Mouse (Mus musculus) ES-Bruce4 (cell line): Measurements from ENCODE around the gene Dlg1.

Experiments used
- EP300 ChIP-seq: IDR thresholded peaks from 2 replicates; pipeline ENCODE4 v1.6.1; 2011; ENCODE audit warnings: low read depth, low read length; ENCODE audit not compliant: insufficient read depth
- POLR2A ChIP-seq: IDR thresholded peaks from one replicate; pipeline ENCODE4 v1.8.1; 2011; ENCODE audit warnings: low read length; ENCODE audit not compliant: insufficient read depth

DNA sequence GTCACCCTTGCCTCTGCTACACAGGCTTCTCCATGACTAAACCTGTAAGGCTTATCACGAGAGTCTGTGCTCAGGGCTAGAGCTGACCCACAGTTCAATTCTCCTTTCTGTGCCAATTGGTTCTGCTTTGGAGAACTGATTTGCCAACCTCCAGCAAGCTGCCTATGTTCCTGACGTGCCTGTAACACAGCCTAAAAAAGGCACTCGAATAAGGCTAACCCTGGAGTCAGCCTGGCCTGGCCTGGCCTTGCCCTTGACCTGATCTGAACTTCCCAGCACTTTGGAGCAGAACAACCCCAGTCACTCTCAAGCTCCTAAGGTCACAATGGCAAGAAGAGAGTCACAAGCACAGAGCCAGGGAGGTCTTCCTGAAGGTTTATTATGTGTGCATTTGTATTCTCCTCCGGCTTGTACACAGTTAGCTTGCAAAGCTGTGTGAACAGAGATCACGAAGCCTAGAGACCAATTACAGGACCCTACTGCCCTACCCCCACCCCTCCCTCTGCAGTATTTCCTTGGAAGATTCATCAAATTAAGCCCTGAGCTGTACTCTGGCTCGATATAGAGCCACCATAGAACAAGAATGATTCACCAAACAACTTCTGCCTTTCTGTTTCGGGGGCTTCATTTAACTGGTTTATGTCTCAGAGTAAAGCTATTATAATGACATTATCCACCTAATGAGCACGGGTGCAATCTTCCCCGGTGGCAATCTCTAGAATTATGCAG, 11.0 kb upstream of the Dlg1 start:
- TF ChIP-seq EP300 (no peak), POLR2A (no peak)
